Mouse (Mus musculus): ENCODE measurements around the gene Gm49369. TPM values are rescaled to one million over a fixed set of nuclear protein-coding genes. Genes with fewer than 3 reads are reported as not detected.

Gene Gm49369
- total RNA-seq (2021), result 1 to 10 TPM; 1.5 to 1.8 TPM
- long read RNA-seq, experiment 1, result 0 reads
- long read RNA-seq, experiment 2, result 0 reads

DNA sequence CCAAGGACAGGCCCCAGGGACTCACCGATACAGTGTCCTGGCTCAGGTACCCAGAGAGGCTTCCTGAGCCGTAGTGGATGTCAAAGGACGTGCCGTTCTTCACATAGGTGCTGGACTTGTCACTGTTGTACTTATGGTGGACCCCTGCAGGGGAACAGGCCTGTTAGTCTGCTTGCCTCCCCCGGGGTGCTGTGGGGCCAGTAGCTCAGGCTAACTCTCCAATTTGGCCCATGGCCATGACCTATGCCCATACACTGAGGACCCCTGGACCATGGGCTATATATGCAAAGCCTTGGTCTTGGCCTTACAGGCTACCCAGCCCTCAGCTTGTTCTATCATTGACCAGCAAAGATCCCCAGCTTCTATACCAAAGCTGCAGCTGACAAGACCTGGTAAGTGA, at the start of gene Gm49369:
Gene Gm49369 (minus strand): TSS at position 101 of the 400 bp plus-strand sequence.
- intact Hi-C loops (cut with DNase I), result no loop called here
- Histone ChIP-seq H3K4me3 (peak within 1 kb of the TSS; percentile 43; the same call in 1 of the 2 replicates), H3K27ac (peak within 1 kb of the TSS; percentile 76; the same call in 1 of the 2 replicates)
- no peak for DNase-seq
- no peak for TF ChIP-seq CTCF (IDR thresholded peaks at IDR 0.05)

- intact Hi-C loops (cut with DNase I), result no loop called here
- TF ChIP-seq CTCF (IDR thresholded peaks at IDR 0.05), result no peak
- DNase-seq, result no peak
- no peak overlapping the region for H3K4me3 ChIP-seq
- no peak overlapping the region for H3K27ac ChIP-seq
Measured at GRCm38 (mm10) chr7:142431106-142431505, 48.6 kb upstream of the Gm49369 start.

- no peak for TF ChIP-seq CTCF (IDR thresholded peaks at IDR 0.05)
- DNase-seq, result peak; percentile 61
- intact Hi-C loops (cut with DNase I), result no loop called here
- no peak overlapping the region for H3K4me3 ChIP-seq
- H3K27ac ChIP-seq, result peak overlapping the region; percentile 16; the same call in 1 of the 2 replicates
Measured at GRCm38 (mm10) chr7:142430160-142430678, 47.8 kb upstream of the Gm49369 start.

DNA sequence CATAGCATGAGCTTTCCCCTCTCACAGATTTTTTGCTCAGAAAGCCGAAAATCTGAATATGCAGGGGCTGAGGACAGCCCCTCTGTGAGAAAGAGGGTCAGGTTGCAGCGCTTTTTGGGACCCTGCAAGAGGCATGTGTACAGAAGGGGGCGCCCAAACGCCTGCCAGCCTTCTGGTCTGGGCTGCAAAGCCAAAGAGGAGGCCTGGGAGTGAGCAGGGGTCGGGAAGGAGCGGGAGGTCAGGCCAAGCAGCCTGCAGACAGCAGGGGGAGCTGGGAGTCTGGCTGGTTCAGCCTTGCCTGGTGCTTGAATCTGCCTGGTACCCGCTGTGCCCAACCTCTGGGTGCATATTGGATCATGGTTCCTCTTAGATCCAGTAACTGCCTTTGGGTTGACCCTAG, 45.7 kb upstream of the Gm49369 start:
- intact Hi-C loops (cut with DNase I), result loop anchor here (5.0 kb wide), 1 partner anchor 41 kb away; the partner anchor contains the start of gene Ctsd
- Histone ChIP-seq H3K4me3 (no peak overlapping the region), H3K27ac (no peak overlapping the region)
- peak; percentile 52 for TF ChIP-seq CTCF (IDR thresholded peaks at IDR 0.05)
- peak; percentile 61 for DNase-seq

GRCm38 (mm10) chr7:142425641-142426213, 43.3 kb upstream of the Gm49369 start:
- Histone ChIP-seq H3K27ac (no peak overlapping the region), H3K4me3 (no peak overlapping the region)
- intact Hi-C loops (cut with DNase I), result loop anchor here (5.0 kb wide), 1 partner anchor 38 kb away; the partner anchor contains the start of gene Ctsd
- peak; percentile 74 for TF ChIP-seq CTCF (IDR thresholded peaks at IDR 0.05)
- DNase-seq, result peak; percentile 62

- no peak for TF ChIP-seq CTCF (IDR thresholded peaks at IDR 0.05)
- no peak overlapping the region for H3K27ac ChIP-seq
- intact Hi-C loops (cut with DNase I), result no loop called here
- H3K4me3 ChIP-seq, result no peak overlapping the region
- DNase-seq, result no peak
Measured at GRCm38 (mm10) chr7:142421826-142422225, 39.4 kb upstream of the Gm49369 start.

DNA sequence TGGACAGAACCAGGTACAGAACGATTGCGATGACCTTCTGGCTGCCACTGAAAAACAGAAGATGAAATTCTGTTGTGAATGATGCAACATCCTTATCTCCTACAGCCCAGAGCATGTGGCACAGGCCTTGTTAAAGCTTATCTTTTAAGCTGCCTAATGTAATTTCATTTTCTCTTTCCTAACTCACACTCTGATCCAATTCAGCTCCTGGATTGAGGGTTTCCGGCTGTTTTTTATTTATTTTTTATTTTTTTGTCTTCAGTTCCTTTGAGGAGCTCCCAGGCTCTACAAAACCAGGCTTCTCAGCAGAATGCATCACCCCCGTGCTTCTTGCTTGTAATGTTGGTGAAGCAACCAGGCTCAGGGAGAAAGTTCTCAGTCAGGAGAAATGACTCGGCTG, 37.4 kb upstream of the Gm49369 start:
- DNase-seq, result no peak
- intact Hi-C loops (cut with DNase I), result no loop called here
- no peak for TF ChIP-seq CTCF (IDR thresholded peaks at IDR 0.05)
- H3K4me3 ChIP-seq, result no peak overlapping the region
- no peak overlapping the region for H3K27ac ChIP-seq

DNA sequence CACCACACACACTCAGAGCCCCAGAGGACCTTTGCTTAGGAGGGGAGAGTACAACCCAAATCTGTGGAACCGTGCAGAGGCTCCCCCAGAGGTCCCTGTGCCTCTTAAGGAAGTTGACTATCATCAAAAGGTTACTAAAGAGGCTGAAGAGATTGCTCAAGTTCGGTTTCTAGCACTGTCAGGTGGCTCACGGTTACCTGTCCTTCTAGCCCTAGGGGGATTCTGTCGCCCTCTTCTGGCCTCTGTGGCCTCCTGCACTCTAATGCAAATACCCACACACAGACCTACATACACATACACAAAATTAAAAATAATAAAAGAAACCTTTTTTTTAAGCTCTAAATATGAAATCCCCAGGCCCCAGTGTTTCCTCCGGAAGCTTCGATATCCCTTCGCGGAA, 36.2 kb upstream of the Gm49369 start:
- Histone ChIP-seq H3K27ac (no peak overlapping the region), H3K4me3 (no peak overlapping the region)
- no peak for DNase-seq
- TF ChIP-seq CTCF (IDR thresholded peaks at IDR 0.05), result no peak
- intact Hi-C loops (cut with DNase I), result no loop called here

- no peak overlapping the region for H3K4me3 ChIP-seq
- intact Hi-C loops (cut with DNase I), result no loop called here
- TF ChIP-seq CTCF (IDR thresholded peaks at IDR 0.05), result no peak
- DNase-seq, result no peak
- no peak overlapping the region for H3K27ac ChIP-seq
Measured at GRCm38 (mm10) chr7:142418027-142418426, 35.6 kb upstream of the Gm49369 start.

DNA sequence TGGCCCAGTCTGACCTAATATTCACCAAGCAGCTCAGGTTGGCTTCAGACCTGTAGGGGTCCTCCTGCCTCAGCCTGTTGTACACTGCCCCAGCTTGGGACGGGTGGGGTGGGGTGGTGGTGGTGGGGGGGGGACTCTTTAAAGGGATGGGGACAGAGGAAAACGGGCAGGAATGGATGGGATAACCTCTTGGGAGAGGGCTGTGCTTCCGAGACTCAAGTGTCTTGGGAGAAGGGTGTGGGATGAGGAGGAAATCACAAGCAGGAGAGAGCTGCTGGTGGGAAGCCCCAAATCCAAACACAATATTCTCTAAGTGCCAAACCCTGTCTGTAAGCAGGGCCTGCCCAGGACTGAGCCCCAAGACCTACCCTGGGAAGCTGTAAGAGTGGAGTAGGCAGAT, 33.8 kb upstream of the Gm49369 start:
- Histone ChIP-seq H3K27ac (peak overlapping the region; percentile 80), H3K4me3 (no peak overlapping the region)
- intact Hi-C loops (cut with DNase I), result no loop called here
- TF ChIP-seq CTCF (IDR thresholded peaks at IDR 0.05), result no peak
- DNase-seq, result no peak

GRCm38 (mm10) chr7:142415314-142415713, 32.8 kb upstream of the Gm49369 start:
- DNase-seq, result no peak
- H3K4me3 ChIP-seq, result no peak overlapping the region
- H3K27ac ChIP-seq, result peak overlapping the region; percentile 80
- TF ChIP-seq CTCF (IDR thresholded peaks at IDR 0.05), result no peak
- intact Hi-C loops (cut with DNase I), result no loop called here

- DNase-seq, result no peak
- intact Hi-C loops (cut with DNase I), result no loop called here
- H3K27ac ChIP-seq, result no peak overlapping the region
- no peak for TF ChIP-seq CTCF (IDR thresholded peaks at IDR 0.05)
- no peak overlapping the region for H3K4me3 ChIP-seq
Measured at GRCm38 (mm10) chr7:142413285-142413684, 30.8 kb upstream of the Gm49369 start.

DNA sequence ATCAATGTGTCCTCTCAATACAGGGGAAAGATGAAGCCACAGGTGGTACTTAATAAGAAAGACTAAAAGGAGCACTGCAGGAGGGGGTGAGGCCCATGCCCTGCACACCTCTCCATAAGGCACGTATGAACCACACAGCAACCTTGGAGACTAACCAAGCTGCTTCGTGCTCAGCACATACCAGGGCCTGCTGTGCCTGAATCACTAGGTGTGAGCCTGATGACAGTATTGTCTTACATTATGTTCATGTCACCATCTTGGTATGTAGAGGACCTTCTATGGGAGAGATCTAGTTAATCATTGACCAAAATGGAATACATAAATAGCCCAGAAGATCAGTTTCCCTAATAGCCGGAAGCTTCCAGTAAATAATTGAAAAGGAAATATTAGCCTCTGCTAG, 27.1 kb upstream of the Gm49369 start:
- no peak overlapping the region for H3K27ac ChIP-seq
- intact Hi-C loops (cut with DNase I), result no loop called here
- DNase-seq, result no peak
- H3K4me3 ChIP-seq, result no peak overlapping the region
- no peak for TF ChIP-seq CTCF (IDR thresholded peaks at IDR 0.05)

DNA sequence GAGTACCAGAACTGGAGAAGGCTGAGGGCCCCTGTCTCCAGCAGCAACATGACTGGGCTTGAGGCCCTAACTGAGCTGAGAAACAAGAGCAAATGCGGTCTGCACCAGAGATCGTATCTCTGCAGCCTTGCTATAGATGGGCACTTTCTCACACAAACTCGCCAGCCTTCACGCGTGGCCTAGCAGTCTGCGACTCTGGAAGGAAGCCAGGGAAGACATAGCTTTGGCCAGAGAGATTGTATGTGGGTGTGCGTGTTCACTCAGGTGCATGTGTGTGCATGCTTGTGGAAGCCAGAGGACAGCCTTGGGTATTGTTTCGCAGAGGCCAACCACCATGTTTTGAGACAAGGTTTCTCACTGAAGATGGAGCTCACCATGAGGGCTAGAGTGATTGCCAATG, 26.2 kb upstream of the Gm49369 start:
- TF ChIP-seq CTCF (IDR thresholded peaks at IDR 0.05), result no peak
- Histone ChIP-seq H3K27ac (no peak overlapping the region), H3K4me3 (no peak overlapping the region)
- intact Hi-C loops (cut with DNase I), result no loop called here
- DNase-seq, result no peak
